Mouse (Mus musculus) liver, adult 2 months (tissue): ENCODE data around the gene Nkiras1.

Source experiments
- CTCF ChIP-seq: fragments of 200-500 bp; IDR thresholded peaks from 2 replicates; pipeline ENCODE4 v1.5.1; 2011; ENCODE audit warnings: low read depth, low read length, control low read depth
- POLR2A ChIP-seq: fragments of 200-500 bp; IDR thresholded peaks from 2 replicates; pipeline ENCODE4 v1.6.1; 2011; ENCODE audit warnings: low read length, control low read depth; ENCODE audit not compliant: insufficient read depth; ENCODE audit errors: extremely low read depth

DNA sequence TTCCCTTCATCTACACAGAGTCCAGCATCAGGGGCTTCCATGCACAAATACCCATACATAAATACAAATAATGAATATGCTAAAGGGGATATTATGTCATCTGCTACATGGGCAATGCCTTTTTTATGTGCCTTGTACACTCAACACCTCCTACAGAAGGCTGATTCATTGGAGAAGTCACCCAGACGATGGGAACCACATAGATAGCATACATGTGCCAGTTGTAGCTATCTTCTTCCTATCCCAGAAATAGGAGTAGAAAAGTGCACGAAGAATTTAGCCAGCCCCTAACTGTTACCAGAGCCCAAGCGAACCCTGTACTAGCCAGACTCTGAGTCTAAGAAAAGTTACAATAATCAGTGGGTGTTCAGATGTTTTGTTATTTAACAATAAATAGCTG is 21.2 kb downstream of the Nkiras1 start:
- TF ChIP-seq POLR2A (no peak), CTCF (no peak)
